Mouse (Mus musculus): ENCODE measurements around the gene Sufu. TPM values are rescaled to one million over a fixed set of nuclear protein-coding genes. Genes with fewer than 3 reads are reported as not detected.
A peak's percentile ranks its signal among the peaks of the same experiment; 100 is the strongest.

Gene Sufu
- polyA plus RNA-seq, 1 experiment from 2014 or later, result 19.8 TPM

GRCm38 (mm10) chr19:46523480-46524151, 126.9 kb downstream of the Sufu start:
- Histone ChIP-seq H3K36me3 (ENCODE audit: control insufficient read depth, insufficient read depth, low read length) (no peaks in the 10 kb centered on the region), H3K27me3 (replicated peaks; ENCODE audit: control insufficient read depth, insufficient read depth, low read length) (no peaks in the 10 kb centered on the region), H3K27ac (ENCODE audit: low read depth, low read length) (peak overlapping the region; percentile 72), H3K4me1 (ENCODE audit: control insufficient read depth, insufficient read depth, low read depth, low read length) (peaks cover 47% of the 10 kb centered on the region), H3K4me2 (ENCODE audit: low read length) (peak overlapping the region; percentile 61), H3K9me3 (ENCODE audit: control insufficient read depth, low read length) (no peaks in the 10 kb centered on the region), H3K4me3 (ENCODE audit: low read length) (peak overlapping the region; percentile 30), H3K9ac (ENCODE audit: low read depth, low read length) (peak overlapping the region; percentile 50)
- peak; percentile 85 for ATAC-seq
- 3% methylated on average over 20 of the region's 20 CpGs for WGBS

DNA sequence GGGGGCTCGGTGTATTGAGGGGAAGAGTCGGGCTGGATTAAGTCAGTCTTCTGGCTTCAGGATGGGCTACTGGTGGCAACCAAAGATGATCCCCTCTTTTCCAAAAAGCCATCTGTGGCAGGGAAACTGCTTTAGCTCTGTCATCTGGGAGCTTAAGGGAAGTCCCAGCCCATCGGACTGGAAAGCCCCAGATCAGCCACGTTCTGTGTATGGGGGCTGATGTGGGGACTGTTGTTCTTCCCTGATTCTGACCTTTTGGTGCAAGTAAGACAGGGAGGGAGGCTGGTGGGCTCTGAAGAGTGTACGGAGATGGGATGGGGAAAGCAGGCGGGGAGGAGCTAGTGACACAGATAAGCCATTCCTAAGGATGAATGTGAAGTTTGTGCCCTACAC, 127.5 kb downstream of the Sufu start:
- 6% methylated on average over 6 of the region's 6 CpGs for WGBS
- no peaks in the 10 kb centered on the region for H3K36me3 ChIP-seq (ENCODE audit: control insufficient read depth, insufficient read depth, low read length)
- no peak for ATAC-seq
- H3K4me3 ChIP-seq (ENCODE audit: low read length), result peak overlapping the region; percentile 30
- no peaks in the 10 kb centered on the region for H3K27me3 ChIP-seq (replicated peaks; ENCODE audit: control insufficient read depth, insufficient read depth, low read length)
- H3K4me2 ChIP-seq (ENCODE audit: low read length), result peak overlapping the region; percentile 61
- H3K9ac ChIP-seq (ENCODE audit: low read depth, low read length), result peak overlapping the region; percentile 50
- H3K9me3 ChIP-seq (ENCODE audit: control insufficient read depth, low read length), result no peaks in the 10 kb centered on the region
- H3K27ac ChIP-seq (ENCODE audit: low read depth, low read length), result peak overlapping the region; percentile 72
- peaks cover 51% of the 10 kb centered on the region for H3K4me1 ChIP-seq (ENCODE audit: control insufficient read depth, insufficient read depth, low read depth, low read length)

DNA sequence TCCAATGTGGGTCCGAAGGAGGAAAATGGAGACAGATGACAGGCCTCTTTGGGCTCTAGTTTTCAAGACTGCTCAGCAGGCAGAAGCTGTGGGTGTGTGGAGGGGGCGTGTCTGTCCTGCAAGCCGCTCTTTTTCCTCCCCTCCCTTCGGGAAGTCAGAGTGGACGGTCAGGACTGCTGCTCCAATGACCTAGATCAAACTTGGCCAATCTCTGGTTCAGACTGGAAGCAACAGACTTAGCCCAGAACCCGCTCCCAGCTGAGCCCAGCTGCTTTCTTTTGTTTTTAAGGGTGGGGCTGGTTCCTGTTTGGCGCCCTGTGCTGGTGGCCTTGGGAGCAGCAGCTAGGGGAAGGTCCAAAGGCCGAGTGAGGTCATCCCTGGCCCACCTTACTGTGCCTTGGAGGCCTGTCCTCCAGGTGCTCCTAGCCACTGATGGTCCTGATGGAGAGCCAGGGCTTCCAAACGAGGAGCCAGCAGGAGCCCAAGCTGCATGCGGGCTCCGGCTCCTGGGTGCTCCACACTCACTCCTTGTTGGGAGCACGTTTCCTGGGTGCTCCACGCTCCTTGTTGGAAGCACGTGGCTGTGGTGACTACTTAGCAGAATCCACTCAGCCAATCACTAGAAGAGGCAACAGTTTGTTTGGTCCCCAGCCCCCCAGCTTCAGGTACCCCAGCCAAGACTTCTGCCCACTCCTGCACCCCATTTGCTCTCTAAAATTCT, 128.1 kb downstream of the Sufu start:
- peak overlapping the region; percentile 33; the same call in 1 of the 2 replicates for H3K9ac ChIP-seq (ENCODE audit: low read depth, low read length)
- 25% methylated on average over 14 of the region's 14 CpGs for WGBS
- H3K27me3 ChIP-seq (replicated peaks; ENCODE audit: control insufficient read depth, insufficient read depth, low read length), result no peaks in the 10 kb centered on the region
- peak overlapping the region; percentile 72 for H3K27ac ChIP-seq (ENCODE audit: low read depth, low read length)
- no peaks in the 10 kb centered on the region for H3K9me3 ChIP-seq (ENCODE audit: control insufficient read depth, low read length)
- H3K4me3 ChIP-seq (ENCODE audit: low read length), result no peak overlapping the region
- H3K36me3 ChIP-seq (ENCODE audit: control insufficient read depth, insufficient read depth, low read length), result no peaks in the 10 kb centered on the region
- ATAC-seq, result no peak
- H3K4me1 ChIP-seq (ENCODE audit: control insufficient read depth, insufficient read depth, low read depth, low read length), result peaks cover 57% of the 10 kb centered on the region
- peak overlapping the region; percentile 61 for H3K4me2 ChIP-seq (ENCODE audit: low read length)

GRCm38 (mm10) chr19:46525691-46526631, 129.3 kb downstream of the Sufu start:
- Histone ChIP-seq H3K27ac (ENCODE audit: low read depth, low read length) (peak overlapping the region; percentile 30; the same call in 1 of the 2 replicates), H3K4me2 (ENCODE audit: low read length) (no peak overlapping the region), H3K9me3 (ENCODE audit: control insufficient read depth, low read length) (no peaks in the 10 kb centered on the region), H3K27me3 (replicated peaks; ENCODE audit: control insufficient read depth, insufficient read depth, low read length) (no peaks in the 10 kb centered on the region), H3K4me3 (ENCODE audit: low read length) (no peak overlapping the region), H3K9ac (ENCODE audit: low read depth, low read length) (no peak overlapping the region), H3K4me1 (ENCODE audit: control insufficient read depth, insufficient read depth, low read depth, low read length) (peaks cover 67% of the 10 kb centered on the region), H3K36me3 (ENCODE audit: control insufficient read depth, insufficient read depth, low read length) (no peaks in the 10 kb centered on the region)
- WGBS, result 38% methylated on average over 10 of the region's 10 CpGs
- no peak for ATAC-seq

- Histone ChIP-seq H3K9me3 (ENCODE audit: control insufficient read depth, low read length) (no peaks in the 10 kb centered on the region), H3K36me3 (ENCODE audit: control insufficient read depth, insufficient read depth, low read length) (no peaks in the 10 kb centered on the region), H3K4me3 (ENCODE audit: low read length) (peak overlapping the region; percentile 19), H3K4me1 (ENCODE audit: control insufficient read depth, insufficient read depth, low read depth, low read length) (peaks cover 85% of the 10 kb centered on the region), H3K27me3 (replicated peaks; ENCODE audit: control insufficient read depth, insufficient read depth, low read length) (no peaks in the 10 kb centered on the region), H3K9ac (ENCODE audit: low read depth, low read length) (peak overlapping the region; percentile 28), H3K27ac (ENCODE audit: low read depth, low read length) (peak overlapping the region; percentile 79), H3K4me2 (ENCODE audit: low read length) (peak overlapping the region; percentile 43)
- WGBS, result 10% methylated on average over 17 of the region's 17 CpGs
- ATAC-seq, result no peak
Measured at GRCm38 (mm10) chr19:46527632-46528528, 131.2 kb downstream of the Sufu start.

GRCm38 (mm10) chr19:46528529-46529213, 132.0 kb downstream of the Sufu start:
- no peaks in the 10 kb centered on the region for H3K27me3 ChIP-seq (replicated peaks; ENCODE audit: control insufficient read depth, insufficient read depth, low read length)
- under 1% methylated on average over 20 of the region's 20 CpGs for WGBS
- H3K36me3 ChIP-seq (ENCODE audit: control insufficient read depth, insufficient read depth, low read length), result no peaks in the 10 kb centered on the region

DNA sequence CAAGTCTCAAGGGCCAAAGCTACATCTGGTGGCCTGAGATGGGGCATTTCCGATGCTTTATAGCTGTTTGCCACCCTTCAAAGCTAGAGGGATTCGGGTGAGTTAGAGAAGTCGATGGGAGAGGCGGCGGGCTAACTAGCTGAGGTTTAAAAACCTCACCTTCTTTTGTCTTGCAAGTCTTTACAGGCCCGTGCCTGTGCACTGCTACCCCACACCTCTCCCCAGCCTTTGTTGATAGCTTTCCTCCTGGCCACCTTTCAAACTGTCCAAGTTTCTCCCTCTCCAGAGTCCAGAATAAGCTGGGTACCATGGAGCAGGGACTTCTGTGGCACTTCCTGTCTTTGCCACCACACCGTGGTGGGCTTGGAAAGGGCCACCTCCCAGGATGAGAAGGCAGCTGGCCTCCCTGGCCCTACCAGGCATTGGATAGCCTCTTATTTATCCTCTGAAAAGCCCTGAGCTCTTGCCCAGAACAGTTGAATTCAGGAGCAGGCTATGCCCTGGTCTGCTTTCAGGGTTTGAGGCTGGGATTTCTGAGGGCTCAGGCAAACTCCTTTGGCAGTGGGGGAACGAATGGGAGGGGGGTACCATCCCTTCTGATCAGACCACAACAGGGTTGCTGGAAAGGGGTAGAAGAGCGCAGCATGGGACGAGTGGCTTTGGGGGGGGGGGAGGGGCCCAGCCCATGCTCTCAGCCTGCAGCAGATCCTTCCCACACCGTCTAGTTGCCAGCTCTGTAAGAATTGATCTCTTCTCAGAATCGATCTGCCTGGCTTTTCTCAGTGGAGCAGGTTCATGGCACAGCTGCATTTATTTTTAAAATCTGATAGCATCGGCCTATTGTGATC, 133.1 kb downstream of the Sufu start:
- no peaks in the 10 kb centered on the region for H3K36me3 ChIP-seq (ENCODE audit: control insufficient read depth, insufficient read depth, low read length)
- no peaks in the 10 kb centered on the region for H3K27me3 ChIP-seq (replicated peaks; ENCODE audit: control insufficient read depth, insufficient read depth, low read length)
- H3K4me3 ChIP-seq (ENCODE audit: low read length), result no peak overlapping the region
- H3K4me2 ChIP-seq (ENCODE audit: low read length), result peak overlapping the region; percentile 43
- peak overlapping the region; percentile 79 for H3K27ac ChIP-seq (ENCODE audit: low read depth, low read length)
- H3K9me3 ChIP-seq (ENCODE audit: control insufficient read depth, low read length), result no peaks in the 10 kb centered on the region
- H3K4me1 ChIP-seq (ENCODE audit: control insufficient read depth, insufficient read depth, low read depth, low read length), result peaks cover 74% of the 10 kb centered on the region
- 0 out of 2 replicates have a peak, but pooled peaks have one; percentile 12 for ATAC-seq
- 10% methylated on average over 13 of the region's 13 CpGs for WGBS
- peak overlapping the region; percentile 23 for H3K9ac ChIP-seq (ENCODE audit: low read depth, low read length)

More at GRCm38 (mm10) chr19:46528529-46529213, 132.0 kb downstream of the Sufu start:
- no peaks in the 10 kb centered on the region for H3K9me3 ChIP-seq (ENCODE audit: control insufficient read depth, low read length)
- H3K4me3 ChIP-seq (ENCODE audit: low read length), result peak overlapping the region; percentile 19
- peaks cover 83% of the 10 kb centered on the region for H3K4me1 ChIP-seq (ENCODE audit: control insufficient read depth, insufficient read depth, low read depth, low read length)
- H3K27ac ChIP-seq (ENCODE audit: low read depth, low read length), result peak overlapping the region; percentile 79
- peak overlapping the region; percentile 23 for H3K9ac ChIP-seq (ENCODE audit: low read depth, low read length)
- peak overlapping the region; percentile 43 for H3K4me2 ChIP-seq (ENCODE audit: low read length)
- ATAC-seq, result peak; percentile 65

Data from hindbrain, embryonic 16.5 days (tissue).